Mouse (Mus musculus) ovary, postnatal 10 days (tissue): ENCODE measurements around the gene Rgs9.

Source experiments
- DNase-seq: peaks from one replicate; pipeline ENCODE4 v3.0.0; 2022; ENCODE audit warnings: low spot score

Gene Rgs9

DNA sequence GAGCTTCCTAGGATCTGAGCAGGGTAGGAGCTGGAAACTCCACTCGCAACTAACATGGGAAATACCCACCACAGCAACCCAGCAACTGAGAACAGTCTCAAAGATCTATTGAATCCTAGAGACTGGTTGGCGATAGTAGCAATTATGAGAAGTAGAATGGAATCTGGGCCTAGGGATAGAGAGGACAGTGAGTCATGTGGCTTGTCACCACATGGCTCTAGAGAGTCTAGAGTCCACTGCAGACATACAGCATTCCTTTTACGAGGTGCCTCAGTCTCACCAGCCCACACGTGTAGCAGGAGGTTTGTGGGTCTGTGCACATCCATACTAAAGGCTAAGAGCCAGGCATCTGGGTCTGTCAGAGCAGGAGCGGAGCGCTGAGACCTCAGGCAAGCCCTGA lies 59.3 kb downstream of the Rgs9 start:
- DNase-seq = no peak

DNA sequence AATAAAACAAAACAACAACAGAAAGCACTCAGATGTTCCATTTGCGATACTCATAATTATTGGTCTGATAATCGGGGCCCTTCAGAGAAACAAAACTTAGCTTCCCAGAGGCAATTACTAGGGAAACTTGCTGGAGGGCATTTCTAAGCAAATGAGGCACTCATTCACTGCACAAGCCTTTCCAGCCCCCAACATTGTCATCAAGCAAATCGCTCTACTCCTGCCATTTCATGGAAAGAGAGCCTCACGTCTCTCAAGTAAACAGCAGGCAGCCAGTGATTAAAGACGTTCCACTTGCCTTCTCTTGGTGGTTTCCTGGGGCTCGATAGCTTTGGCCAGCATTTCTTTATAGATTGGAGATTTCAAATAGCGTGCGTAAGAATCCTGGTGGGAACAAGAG lies 60.1 kb downstream of the Rgs9 start:
- no peak for DNase-seq

DNA sequence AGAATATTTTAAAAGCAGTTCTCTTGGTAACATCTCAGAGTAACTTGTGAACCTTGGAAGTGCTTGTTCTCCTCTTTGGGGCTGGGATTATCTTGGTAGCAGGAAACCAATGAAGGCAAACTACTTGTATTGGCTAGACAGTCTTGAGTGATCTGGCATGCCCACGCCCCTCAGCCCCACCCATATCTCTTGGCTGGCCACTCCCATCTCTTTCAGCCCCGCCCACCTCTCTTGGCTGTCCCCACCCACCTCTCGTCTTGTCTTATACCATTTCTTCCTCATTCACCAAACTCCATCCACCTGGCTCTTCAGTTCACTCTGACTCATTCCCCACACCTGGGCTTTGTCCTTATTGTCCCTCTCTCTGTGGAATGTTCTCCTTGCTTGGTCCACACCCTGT lies 64.3 kb downstream of the Rgs9 start:
- no peak for DNase-seq

DNA sequence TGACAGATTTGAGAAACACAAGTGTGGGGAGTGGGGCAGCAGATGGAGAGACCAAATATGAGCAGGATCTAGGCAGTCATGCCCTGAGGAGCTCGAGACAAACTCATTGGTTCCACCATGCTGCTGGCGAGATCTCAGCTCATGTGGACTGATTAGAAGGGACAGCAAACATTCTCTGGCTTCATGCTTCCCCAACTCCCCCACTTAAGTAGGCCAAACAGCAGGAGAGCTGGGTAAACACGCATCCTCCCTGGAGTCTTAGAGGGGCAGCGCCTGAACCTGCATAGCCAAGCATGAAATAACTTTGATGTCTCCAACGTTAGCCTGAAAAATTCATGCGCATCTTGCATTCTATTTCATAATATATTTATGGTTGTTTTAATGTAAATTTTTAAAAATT lies 65.1 kb downstream of the Rgs9 start:
- no peak for DNase-seq

DNA sequence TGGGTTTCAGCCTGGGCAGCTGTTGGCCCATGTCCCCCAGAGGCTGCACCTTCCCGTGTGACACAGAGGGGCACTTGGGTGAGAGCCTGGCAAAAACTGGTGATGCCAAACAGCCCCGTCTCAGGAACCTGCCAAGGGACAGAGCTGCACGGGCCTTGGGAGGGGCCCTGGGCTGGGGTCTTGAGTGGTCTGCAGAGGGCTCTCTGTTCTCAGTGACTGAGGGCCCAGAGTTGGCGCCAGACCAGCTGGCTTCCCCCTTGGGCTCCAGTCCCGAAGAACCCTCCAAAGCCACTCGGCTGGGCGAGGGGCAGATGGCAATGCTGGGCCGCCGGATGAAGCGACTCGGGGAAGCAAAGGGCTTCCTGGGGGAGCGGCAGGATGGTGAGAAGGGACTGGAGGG lies 70.8 kb downstream of the Rgs9 start:
- no peak for DNase-seq

DNA sequence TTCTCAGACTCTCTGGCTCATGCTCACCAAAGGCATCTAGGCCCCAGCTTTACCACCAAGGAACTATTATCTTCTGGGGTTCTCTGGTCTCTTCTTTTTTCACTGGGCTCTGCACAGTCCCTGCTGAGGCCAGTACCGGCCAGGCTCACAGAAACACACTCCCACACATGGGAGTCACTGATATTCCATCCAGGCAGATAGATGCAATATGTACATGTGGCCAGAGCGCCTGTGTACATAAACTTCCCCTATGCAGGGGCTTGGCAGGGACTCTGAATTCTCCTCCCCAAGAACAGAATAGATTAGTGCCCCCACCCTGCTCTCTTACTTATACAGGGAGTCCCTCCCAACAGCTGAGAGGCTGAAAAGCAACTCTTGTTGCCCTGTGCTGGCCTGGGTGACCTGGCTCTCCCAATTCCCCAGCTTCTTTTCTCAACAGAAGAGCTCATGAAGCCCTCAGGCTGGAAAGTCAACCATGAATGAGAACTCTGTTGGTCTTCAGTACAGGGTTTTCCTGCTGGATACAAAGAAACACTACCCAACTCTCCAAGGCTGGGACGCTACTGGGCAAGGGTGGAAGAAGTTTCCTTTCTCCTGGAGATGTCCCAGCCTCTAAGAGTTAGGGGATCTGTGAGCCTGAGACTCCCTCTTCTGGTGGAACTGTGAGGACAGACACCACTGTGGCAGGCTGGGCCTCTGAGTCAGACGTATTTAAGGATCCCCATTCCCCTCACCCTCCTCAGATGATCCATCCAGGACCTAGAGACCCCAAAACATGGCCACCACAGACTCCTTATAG lies 76.5 kb downstream of the Rgs9 start:
- peak; percentile 2 for DNase-seq

DNA sequence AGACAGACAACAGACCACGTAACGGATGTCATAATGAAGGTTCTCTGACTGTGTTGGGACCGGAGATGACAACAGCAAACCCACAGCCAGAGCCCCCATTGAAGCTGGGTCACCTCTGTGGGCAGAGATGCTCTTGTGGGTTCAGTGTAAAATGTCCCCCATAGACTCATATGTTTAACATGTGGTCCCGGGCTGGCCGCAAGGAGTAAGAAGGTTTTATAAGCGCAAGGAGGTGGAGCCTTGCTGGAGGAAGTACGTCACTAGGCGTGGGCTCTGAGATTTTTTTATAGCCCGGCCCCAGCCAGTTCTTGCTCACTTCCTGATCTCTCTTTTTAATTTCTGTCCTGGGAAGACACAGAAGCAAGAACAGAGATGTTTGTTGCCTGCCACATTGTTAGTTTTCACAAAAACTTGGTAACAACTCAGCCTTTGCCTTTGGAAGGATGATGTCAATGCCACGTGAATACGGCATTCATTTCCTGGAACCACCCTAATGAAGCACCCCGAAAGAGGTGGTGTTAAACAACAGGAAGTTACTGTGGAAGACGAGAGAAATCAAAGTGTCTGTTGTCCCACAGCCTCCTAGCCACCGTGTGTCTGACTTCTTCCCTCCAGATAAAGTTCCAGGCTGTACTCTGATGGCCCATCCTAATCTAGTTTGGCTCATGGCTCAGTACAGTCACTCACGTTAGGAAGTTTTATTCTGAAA lies 79.1 kb downstream of the Rgs9 start:
- no peak for DNase-seq

DNA sequence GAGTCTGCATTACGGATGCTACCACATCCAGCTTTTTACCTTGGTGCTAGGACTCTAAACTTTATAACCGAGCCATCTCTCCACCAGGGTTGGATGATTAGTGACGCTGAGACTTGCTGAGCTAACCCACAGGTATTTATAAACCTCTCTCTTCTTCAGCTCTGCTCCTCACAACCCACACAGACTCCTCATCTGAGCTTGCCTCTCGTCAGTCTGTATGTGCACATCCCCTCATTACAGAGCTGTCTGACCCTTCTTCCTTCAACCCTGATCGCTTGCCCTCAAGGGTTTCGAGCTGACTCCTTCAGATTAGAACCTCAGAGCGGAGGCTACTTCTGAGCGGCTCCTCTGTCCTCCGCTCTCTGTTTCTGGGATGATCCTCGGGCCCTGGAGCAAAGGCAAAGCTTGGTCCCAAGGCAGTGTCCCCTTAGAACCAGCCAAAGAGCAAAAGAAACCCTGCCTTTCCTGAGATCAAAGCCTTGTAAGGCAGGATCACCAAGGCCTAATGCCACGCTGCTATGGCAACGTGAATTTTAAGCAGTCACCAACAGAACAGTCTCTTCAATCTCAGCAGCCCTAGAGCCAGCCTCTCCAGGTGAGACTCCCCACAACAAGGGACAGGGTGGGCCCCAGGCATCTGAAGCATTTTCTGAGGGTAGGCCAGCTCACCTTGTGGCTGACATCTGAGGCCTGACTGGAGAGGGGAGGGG lies 79.9 kb downstream of the Rgs9 start:
- DNase-seq = no peak

DNA sequence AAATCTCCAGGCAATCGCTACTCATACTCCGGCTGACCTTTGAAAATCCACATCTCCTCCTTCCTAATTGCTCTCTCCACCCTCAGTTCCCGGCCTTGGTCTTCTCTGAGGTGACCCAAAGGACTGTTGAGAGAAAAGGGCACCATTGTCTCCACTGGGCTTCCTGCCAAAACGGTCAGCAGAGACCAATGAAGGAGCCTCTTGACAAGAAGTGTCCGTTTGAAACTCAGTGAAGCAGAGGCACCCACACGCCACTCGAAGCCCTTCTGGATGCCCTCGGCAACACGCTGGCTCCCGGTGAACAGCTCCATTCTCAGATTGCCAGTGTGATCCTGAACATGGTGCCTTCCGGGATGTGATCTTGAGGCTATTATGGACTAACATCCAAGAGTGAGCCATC lies 87.2 kb downstream of the Rgs9 start:
- DNase-seq = no peak

DNA sequence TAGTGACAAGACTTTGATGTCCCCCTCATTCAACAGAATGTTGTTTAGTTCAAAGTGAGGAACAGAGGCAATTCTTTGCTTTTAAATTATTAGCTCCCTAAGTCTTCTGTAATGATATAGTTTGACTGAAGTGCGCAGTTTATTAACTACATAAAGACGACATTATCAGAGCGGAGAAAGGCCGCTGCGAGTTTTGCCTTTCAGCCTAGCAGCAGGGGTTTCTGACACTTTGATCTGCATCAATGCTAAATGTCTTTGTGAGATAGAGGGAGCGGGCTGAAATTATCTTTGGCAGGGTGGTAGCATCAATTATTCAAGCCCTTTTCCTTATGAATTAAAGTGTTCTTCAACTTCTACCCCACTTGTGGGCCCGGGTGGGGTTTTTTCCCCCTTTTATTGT lies 87.6 kb downstream of the Rgs9 start:
- DNase-seq = no peak

DNA sequence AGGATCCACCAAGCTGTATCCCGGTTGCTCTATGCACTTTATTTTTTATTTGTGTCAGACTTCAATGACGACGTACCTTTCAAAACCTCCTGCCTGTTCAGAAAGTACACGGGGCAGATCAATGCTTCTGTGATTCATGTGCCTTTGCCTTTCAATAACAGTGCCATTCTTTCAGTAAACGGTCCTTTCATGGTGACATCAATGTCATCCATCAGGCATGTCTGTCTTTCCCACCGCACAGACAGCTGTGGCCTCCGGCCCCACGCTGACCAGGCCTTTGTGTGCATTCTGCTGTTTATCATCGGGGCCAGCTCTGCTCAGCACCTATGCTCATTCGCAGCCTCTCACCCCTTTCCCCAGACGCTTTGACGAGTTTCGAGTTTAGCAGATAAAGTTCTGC lies 91.2 kb downstream of the Rgs9 start:
- DNase-seq = no peak

DNA sequence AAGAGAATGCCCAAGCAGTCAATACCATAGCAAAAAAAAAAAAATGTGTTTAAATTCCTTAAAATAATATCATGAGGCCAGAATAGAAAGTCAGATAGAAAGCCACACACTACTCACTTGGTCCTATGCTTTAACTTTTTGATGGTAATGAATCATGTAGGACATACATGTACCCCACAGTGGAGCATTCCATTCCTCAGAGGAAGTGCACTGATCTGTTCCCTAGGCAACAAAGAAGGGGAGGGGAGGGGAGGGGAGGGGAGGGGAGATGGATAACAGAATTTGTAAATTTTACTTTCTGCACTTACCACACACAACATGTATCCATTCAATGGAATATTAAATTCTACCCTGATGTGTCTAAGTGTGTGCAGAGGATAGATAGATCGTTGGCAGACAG lies 91.9 kb downstream of the Rgs9 start:
- no peak for DNase-seq

DNA sequence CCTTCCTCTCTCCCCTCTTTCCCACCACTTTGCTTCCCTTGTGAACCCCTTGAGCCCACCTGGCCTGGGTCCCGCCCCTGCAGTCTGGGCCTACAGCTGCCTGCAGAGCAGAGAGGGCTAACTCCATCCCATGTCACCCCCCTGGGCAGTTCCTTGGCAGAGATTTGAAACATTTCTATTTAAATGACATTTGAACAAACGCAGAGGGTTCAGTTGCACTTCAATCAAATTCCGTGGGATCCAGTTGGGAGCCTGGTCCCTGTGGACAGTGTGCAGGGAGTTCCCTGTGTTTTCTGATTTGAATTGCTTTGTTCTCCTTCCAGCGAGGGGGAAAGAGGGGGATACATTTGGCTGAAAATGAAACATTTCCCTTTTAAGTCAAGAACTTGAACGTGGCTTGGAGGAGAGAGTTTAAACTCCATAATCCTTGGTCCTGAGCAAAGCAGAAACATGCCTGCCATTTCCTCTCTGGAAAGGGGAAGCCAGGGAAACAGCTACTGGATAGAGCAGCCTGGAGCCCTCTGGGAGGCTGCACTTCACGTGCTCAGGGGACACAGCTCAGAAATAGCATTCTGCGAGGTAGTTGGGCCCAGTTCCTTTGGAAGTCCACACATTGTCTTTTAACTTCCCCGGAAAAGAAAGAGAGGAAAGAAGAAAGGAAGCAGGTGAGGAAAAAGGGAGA lies 98.2 kb downstream of the Rgs9 start:
- no peak for DNase-seq

DNA sequence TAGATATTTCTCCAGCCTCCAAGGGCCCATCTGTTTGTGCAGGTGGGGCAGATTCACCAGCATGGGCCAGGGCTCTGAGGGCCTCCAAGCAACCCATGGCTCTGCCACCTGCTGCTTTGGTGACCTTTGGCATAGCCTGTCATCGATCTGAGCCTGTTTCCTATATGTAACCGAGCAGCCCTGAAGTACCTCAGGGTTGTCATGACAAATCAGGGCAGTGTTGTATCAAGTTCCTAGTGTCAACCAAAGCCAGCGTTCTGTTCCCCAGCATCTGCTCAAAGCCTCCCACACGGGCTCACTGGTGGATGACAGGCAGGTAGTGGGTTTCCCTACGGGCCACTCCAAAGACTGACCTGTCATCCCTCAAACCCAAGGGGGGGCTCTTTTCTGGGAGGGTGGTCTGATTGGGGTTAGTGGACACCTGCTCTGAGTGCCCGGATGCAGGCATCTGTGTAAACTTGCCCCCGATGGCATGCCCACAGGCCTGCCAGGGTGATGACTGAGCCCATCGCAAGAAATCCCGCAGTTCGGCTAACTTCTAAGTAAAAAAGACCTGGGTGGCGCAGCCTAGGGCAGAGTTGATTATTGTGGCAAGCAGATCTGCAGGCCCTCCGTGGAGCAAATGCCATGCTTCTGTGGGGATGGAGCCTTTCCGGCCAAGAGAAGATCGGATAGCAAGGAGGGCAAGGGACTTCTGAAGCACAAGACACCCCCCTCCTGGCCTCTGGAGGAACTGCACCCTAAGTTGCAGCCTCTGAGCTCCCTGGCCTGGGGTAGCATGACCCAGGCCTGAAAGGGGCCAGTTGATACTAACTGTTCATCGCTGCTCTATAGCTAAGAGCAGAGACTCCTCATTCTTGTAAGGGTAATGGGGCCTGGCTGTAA lies 105.0 kb downstream of the Rgs9 start:
- DNase-seq = peak; percentile 60

DNA sequence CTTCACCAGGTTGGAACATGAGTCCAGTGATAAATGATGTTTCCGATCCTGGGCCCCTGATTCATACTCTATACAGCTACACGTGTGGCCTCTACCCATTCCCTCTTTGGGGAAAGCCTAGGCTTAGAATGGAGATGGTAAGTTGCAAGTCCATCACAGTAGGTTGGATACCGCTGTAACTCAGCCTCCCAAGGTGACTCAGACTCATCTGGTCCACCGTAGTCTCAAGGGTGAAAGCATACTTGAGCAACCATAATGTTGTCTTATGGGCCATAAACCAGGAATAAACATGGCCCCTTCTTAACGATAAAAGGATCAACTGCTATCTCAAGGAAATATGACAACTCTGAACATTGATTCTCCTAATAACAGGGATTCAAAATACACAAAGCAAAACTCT lies 109.7 kb downstream of the Rgs9 start:
- no peak for DNase-seq

DNA sequence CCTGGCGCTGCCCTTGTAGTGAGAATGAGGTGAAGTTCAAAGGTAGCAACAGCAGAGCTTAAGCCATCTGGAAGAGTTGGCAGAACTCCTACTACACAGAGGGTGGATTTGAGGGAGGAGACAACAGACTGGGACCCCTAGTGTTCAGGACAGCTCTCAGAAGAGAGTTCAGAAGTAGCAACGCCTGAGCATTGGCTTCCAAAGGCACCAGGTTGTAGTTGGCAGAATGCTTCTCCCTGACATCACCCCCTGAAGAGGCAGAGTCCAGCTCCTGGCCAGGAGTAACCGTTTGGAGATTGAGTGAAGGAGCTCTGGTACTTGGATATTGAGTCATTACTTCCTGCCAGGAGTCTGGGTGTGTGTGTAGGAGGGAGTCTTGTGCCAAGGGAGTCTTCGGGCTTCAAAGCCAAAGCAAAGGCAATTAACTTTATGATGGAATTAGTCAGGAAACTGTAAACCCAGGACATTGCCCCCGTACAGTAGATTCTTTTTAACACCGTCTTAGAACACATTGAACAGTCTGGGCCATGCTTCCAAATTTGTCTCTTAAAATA lies 110.2 kb downstream of the Rgs9 start:
- no peak for DNase-seq

DNA sequence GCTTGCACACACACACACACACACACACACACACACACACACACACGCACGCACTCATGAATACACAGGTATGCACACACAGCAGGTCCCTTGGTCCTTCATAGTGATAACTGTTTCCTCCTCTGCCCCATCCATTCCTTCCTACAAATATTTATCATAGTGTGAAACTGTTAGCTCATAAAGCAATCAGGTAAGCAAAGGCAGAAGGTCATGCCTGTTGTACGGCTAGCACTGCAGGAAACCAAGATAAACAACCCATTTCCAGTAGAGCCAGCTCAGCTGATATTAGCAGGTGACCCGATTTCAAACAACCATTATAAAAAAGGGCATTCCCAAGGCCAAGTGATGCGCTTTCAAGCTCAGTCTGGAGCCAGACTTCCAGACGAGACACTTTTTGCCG lies 116.8 kb downstream of the Rgs9 start:
- DNase-seq = no peak

DNA sequence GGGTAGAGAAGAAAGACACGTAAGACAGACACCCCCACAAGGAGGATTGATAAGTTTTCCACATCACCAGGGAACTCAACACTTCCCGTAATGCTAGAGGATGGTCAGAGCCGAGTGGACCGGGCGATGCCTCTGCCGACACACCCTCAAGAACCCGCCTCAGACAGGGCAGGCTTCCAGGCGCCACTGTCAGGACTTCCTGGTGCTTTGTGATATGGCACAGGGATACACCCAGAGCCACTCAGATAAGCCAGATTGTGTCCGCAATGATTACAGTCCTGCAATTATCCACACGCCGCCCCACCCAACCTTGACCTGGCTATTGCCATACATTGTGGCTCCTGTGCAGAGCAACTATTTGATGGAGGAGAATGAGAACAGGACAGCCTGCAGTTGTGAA lies 117.6 kb downstream of the Rgs9 start:
- no peak for DNase-seq

DNA sequence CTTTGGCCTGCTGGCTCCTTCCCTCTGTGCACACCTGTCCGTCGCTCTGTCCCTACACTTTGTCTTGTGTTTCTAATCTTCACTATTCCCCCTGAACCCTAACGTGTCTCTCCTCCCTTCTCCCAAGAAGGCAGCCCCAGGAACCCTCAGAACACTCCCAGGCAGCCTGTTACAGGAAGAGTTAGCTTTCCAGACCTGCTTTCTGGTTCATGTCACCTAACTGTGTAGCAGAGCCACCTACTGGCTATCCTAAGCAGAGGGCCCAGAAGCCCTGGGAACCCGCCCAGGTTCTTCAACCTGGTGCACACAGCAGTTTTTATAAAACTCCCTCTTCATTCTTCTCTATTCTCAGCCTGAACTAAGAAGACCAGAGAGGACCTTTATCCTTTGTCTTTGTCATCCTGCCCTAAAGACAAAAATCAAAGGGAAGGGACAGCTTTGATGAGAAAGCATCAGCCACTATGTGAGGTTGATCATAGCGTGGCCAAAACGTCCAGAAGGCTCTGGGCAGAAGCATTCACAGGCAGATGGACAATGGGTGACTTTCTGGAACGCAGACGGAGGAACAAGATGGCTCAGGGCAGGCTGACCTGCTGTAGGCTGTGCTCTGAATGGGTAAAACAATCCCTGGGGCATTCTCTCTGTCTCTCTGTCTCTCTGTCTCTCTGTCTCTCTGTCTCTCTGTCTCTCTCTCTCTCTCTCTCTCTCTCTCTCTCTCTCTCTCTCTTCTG lies 119.0 kb downstream of the Rgs9 start:
- DNase-seq = no peak

DNA sequence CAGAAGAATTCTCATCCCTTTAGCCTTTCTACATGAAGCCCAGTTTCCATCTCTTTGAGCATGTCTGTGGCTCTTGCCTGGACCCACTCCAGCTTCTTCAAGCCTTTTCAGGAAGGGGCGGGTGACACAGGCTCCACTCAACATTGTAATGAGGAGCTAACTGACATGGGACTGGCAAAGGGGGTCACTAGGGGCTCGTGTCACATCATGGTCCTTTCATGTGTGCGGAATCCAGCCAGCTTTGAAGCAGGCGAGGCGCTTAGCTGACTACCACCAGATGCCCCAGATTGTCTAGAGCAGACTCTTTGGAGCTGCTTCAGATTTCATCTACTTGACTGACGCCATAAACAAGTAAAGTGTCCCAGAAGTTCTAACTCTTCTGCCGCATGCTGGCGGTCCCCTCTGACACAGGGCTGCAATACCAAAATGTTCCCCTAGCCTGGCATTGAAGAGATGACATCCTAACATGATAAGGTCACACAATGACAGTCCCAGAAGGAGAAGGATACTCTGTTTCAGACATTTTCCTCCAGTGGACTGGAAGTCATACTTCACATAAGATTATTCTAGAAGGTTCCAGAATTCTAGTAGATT lies 122.5 kb downstream of the Rgs9 start:
- no peak for DNase-seq
